Mouse (Mus musculus) intestine, embryonic 14.5 days (tissue): ENCODE measurements around the gene Rpl22. TPM values are rescaled to one million over a fixed set of nuclear protein-coding genes. Genes with fewer than 3 reads are reported as not detected.

Experiments used
- ATAC-seq: fragments of 200-750 bp; cut with Nextera tagmentation; replicated peaks from 2 replicates; pipeline ENCODE4 v1.8.0; 2017; ENCODE audit warnings: low read depth, moderate number of reproducible peaks, moderate TSS enrichment, moderate library complexity; ENCODE audit not compliant: low FRiP score, low TSS enrichment
- DNase-seq: peaks from one replicate; pipeline ENCODE4 v3.0.0-alpha.2; 2018; ENCODE audit warnings: low spot score
- H3K27ac ChIP-seq: fragments of 300-500 bp; sonication (generic); 2 replicates; pipeline ENCODE4 v1.5.1; 2014; ENCODE audit warnings: low read depth, mild to moderate bottlenecking, control low read depth
- H3K27me3 ChIP-seq: fragments of 300-500 bp; sonication (generic); replicated peaks from 2 replicates; pipeline ENCODE4 v1.6.1; 2014; ENCODE audit warnings: low read length, control low read depth; ENCODE audit not compliant: control insufficient read depth, insufficient read depth
- H3K36me3 ChIP-seq: fragments of 300-500 bp; sonication (generic); 2 replicates; pipeline ENCODE4 v1.6.1; 2014; ENCODE audit warnings: low read length, control low read depth; ENCODE audit not compliant: control insufficient read depth, insufficient read depth
- H3K4me1 ChIP-seq: fragments of 300-500 bp; sonication (generic); replicated peaks from 2 replicates; pipeline ENCODE4 v1.6.1; 2014; ENCODE audit warnings: low read length, control low read depth, mixed read lengths; ENCODE audit not compliant: control insufficient read depth, insufficient read depth
- H3K4me2 ChIP-seq: fragments of 300-500 bp; sonication (generic); 2 replicates; pipeline ENCODE4 v1.6.1; 2014; ENCODE audit warnings: low read length
- H3K4me3 ChIP-seq: fragments of 300-500 bp; sonication (generic); 2 replicates; pipeline ENCODE4 v1.5.1; 2014; ENCODE audit warnings: low read depth, low read length, control low read depth, mixed read lengths
- H3K9ac ChIP-seq: fragments of 300-500 bp; sonication (generic); 2 replicates; pipeline ENCODE4 v1.6.1; 2014; ENCODE audit warnings: mild to moderate bottlenecking, low read length
- H3K9me3 ChIP-seq: fragments of 300-500 bp; sonication (generic); 2 replicates; pipeline ENCODE4 v1.6.1; 2016; ENCODE audit warnings: low read length, control low read depth; ENCODE audit not compliant: control insufficient read depth
- WGBS: fragments of 180-500 bp; shearing (Covaris S2); extraction: QIAGEN DNeasy Blood & Tissue Kit; methylation state at CpG from one replicate; pipeline ENCODE4 v1.1.7; 2014; 5-methylcytosine and 5-hydroxymethylcytosine counted together
- polyA plus RNA-seq: library from polyadenylated mRNA; unstranded; fragments of >200 nt; fragmentation: Nextera tagmentation; extraction: Ambion mirVana; gene quantifications from 2 replicates; pipeline ENCODE4 v1.2.1, GENCODE M21; 2014

Gene Rpl22
- polyA plus RNA-seq, 1 experiment from 2014 or later = 504 TPM

GRCm38 (mm10) chr4:152285505-152285904 lies 40.0 kb upstream of the Rpl22 start:
- peaks cover 90% of the 10 kb centered on the region for H3K27me3 ChIP-seq
- no peak overlapping the region for H3K4me2 ChIP-seq
- H3K27ac ChIP-seq = no peak overlapping the region
- 3% methylated on average over 10 of the region's 10 CpGs for WGBS
- 0 out of 2 replicates have a peak, but pooled peaks cover 4% of the 10 kb centered on the region for H3K36me3 ChIP-seq
- DNase-seq (no peak), ATAC-seq (no peak)
- peaks cover 8% of the 10 kb centered on the region; the same call in 1 of the 2 replicates for H3K4me1 ChIP-seq
- no peaks in the 10 kb centered on the region for H3K9me3 ChIP-seq
- H3K9ac ChIP-seq = no peak overlapping the region
- H3K4me3 ChIP-seq = no peak overlapping the region

GRCm38 (mm10) chr4:152286183-152286582 lies 39.4 kb upstream of the Rpl22 start:
- 2% methylated on average over 32 of the region's 32 CpGs for WGBS
- Histone ChIP-seq H3K36me3 (no peaks in the 10 kb centered on the region), H3K4me1 (peaks cover 11% of the 10 kb centered on the region; the same call in 1 of the 2 replicates), H3K4me2 (peak overlapping the region; percentile 20; the same call in 1 of the 2 replicates), H3K27me3 (peaks cover 91% of the 10 kb centered on the region), H3K4me3 (no peak overlapping the region), H3K27ac (no peak overlapping the region), H3K9me3 (no peaks in the 10 kb centered on the region), H3K9ac (no peak overlapping the region)
- DNase-seq = no peak
- no peak for ATAC-seq

GRCm38 (mm10) chr4:152286887-152287286 lies 38.7 kb upstream of the Rpl22 start:
- ATAC-seq (no peak), DNase-seq (peak; percentile 86)
- Histone ChIP-seq H3K9me3 (no peaks in the 10 kb centered on the region), H3K4me2 (no peak overlapping the region), H3K36me3 (no peaks in the 10 kb centered on the region), H3K4me3 (no peak overlapping the region), H3K4me1 (peaks cover 11% of the 10 kb centered on the region; the same call in 1 of the 2 replicates), H3K27me3 (peaks cover 91% of the 10 kb centered on the region), H3K9ac (no peak overlapping the region), H3K27ac (no peak overlapping the region)
- 8% methylated on average over 26 of the region's 26 CpGs for WGBS

GRCm38 (mm10) chr4:152287317-152288120 lies 38.0 kb upstream of the Rpl22 start:
- Histone ChIP-seq H3K4me2 (no peak overlapping the region), H3K27ac (no peak overlapping the region), H3K9me3 (no peaks in the 10 kb centered on the region), H3K4me1 (peaks cover 16% of the 10 kb centered on the region), H3K9ac (no peak overlapping the region), H3K4me3 (no peak overlapping the region), H3K27me3 (peaks cover 91% of the 10 kb centered on the region), H3K36me3 (no peaks in the 10 kb centered on the region)
- no peak for ATAC-seq
- no peak for DNase-seq
- WGBS = 17% methylated on average over 18 of the region's 19 CpGs

- WGBS = 55% methylated on average over 18 of the region's 18 CpGs
- H3K4me2 ChIP-seq = no peak overlapping the region
- no peak for ATAC-seq
- peaks cover 14% of the 10 kb centered on the region for H3K4me1 ChIP-seq
- H3K36me3 ChIP-seq = no peaks in the 10 kb centered on the region
- no peak overlapping the region for H3K27ac ChIP-seq
- no peak overlapping the region for H3K4me3 ChIP-seq
- peaks cover 85% of the 10 kb centered on the region for H3K27me3 ChIP-seq
- H3K9ac ChIP-seq = no peak overlapping the region
- DNase-seq = no peak
- no peaks in the 10 kb centered on the region for H3K9me3 ChIP-seq
Measured at GRCm38 (mm10) chr4:152288398-152288945, 37.1 kb upstream of the Rpl22 start.

GRCm38 (mm10) chr4:152290385-152290784 lies 35.2 kb upstream of the Rpl22 start:
- no peak overlapping the region for H3K9ac ChIP-seq
- peak overlapping the region; percentile 38 for H3K4me2 ChIP-seq
- DNase-seq = no peak
- peaks cover 14% of the 10 kb centered on the region for H3K4me1 ChIP-seq
- no peak overlapping the region for H3K27ac ChIP-seq
- H3K27me3 ChIP-seq = peaks cover 70% of the 10 kb centered on the region
- under 1% methylated on average over 32 of the region's 39 CpGs for WGBS
- no peaks in the 10 kb centered on the region for H3K36me3 ChIP-seq
- ATAC-seq = no peak
- H3K9me3 ChIP-seq = no peaks in the 10 kb centered on the region
- H3K4me3 ChIP-seq = peak overlapping the region; percentile 20

GRCm38 (mm10) chr4:152290991-152291390 lies 34.6 kb upstream of the Rpl22 start:
- WGBS = 34% methylated on average over 11 of the region's 11 CpGs
- ATAC-seq = no peak
- Histone ChIP-seq H3K27ac (no peak overlapping the region), H3K4me1 (peaks cover 14% of the 10 kb centered on the region), H3K9me3 (no peaks in the 10 kb centered on the region), H3K4me2 (no peak overlapping the region), H3K27me3 (peaks cover 64% of the 10 kb centered on the region), H3K36me3 (no peaks in the 10 kb centered on the region), H3K4me3 (no peak overlapping the region), H3K9ac (no peak overlapping the region)
- DNase-seq = no peak

- H3K9me3 ChIP-seq = no peaks in the 10 kb centered on the region
- H3K4me3 ChIP-seq = peak within 1 kb of the TSS; percentile 20
- H3K27me3 ChIP-seq = peaks cover 58% of the 10 kb centered on the region
- no peak for DNase-seq
- no peaks in the 10 kb centered on the region for H3K36me3 ChIP-seq
- 27% methylated on average over 6 of the region's 6 CpGs for WGBS
- H3K27ac ChIP-seq = no peak within 1 kb of the TSS
- H3K4me2 ChIP-seq = peak within 1 kb of the TSS; percentile 38
- H3K9ac ChIP-seq = no peak within 1 kb of the TSS
- no peak for ATAC-seq
- H3K4me1 ChIP-seq = peaks cover 14% of the 10 kb centered on the region
Measured at GRCm38 (mm10) chr4:152291562-152291961, 34.0 kb upstream of the Rpl22 start, which contains the start of gene Hes3. Gene Hes3 (minus strand): TSS chr4:152291662.
